Mouse (Mus musculus) brain, embryonic 18.5 days (tissue): ENCODE results near the gene Slc6a18.

Experiments used
- DNase-seq: peaks from one replicate; pipeline ENCODE4 v3.0.0-alpha.2; 2012; ENCODE audit warnings: low read depth, low spot score

Slc6a18 gene

DNA sequence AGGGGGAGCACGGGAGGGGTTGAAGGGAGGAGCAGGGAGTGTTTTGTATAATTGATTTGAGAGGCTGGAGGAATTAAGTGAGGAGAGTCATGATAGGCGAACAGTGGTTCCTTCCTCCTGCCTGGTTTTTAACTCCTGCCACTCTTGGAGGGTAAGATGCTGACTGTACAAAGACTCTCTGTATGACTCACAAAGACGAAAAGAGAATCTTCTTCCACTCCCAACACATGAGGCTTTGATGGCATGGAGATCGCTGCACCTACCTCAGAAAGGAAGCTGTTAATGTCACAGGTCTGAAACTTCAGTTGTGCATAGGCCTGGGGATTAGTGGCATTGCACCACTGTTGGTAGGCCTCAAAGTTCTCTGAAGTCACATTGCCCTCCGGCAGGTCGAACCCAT lies 7.7 kb upstream of the Slc6a18 start:
- DNase-seq, result no peak

DNA sequence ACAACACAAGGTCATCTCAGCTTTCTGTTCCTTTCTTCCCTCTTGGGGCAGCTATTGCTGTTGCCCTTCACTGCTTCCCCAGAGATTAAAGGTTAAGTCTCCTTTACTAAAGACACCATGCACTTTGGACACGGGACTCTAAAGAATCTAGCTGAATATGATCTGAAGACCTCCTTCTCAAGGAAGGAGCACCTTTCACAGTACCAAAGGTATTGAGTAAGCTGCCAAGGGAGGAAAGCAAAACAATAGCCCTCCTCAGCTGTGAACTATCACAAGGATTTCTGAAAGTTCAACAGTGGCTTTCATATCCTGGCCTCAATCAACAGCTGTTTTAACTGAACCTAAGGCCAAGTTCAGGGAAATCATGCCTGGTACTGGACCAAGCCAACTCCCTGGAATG lies 6.6 kb upstream of the Slc6a18 start:
- no peak for DNase-seq

DNA sequence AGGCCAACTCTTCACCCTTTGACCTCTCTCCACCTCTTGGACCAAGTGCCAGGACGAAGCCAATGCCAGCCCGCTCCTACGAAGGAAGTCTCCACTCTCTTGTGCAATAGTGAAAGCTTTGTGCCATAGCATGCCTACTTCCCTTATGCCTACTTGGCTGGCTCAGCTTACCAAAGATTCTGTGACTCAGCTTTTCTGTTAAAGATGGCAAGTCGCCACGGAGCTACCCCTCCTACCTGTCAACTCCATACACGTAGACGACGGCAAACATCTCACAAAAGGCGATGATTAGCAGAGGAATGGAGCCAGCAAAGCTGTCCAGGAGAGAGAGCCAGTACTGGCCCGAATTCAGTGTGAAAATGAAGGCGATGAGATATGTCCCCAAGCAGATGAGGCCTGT lies 5.9 kb upstream of the Slc6a18 start:
- DNase-seq, result no peak

DNA sequence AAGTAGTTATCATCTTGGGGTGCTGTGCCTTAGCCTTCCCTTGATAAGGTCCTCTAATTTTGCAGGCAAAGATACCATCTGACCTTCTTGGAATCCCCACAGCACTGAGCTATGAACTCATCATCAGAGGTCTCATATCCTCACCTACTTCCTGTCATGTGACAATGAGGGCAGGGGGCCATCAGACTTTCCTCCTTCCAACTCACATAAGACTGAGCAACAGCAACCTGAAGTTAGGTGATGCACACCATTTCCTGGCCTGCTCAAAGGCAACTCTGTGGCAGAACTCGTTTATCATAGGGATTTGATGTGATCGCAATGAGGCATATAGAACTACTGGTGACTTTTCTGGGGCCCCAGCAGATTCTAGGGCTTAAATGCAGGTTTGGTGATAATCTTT lies 4.4 kb upstream of the Slc6a18 start:
- no peak for DNase-seq

DNA sequence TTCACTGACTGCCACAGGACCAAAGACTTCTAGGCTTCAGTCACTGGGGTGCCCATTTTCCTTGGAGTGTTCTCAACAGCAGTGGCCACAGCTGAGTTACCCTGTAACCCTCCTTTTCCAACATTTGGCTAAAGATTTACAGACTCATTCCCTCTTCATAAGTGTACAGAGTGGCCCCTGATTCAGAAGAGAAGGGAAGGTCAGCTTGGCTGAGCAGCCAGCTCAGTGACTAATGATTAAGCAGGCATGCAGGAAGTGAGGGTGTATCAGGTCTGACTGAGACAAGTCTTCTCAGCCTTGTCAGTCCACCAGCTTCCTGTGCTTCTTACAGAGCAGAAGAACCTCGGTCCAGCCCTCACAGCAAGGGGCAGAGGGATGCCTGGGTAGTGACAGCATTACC lies 2.6 kb upstream of the Slc6a18 start:
- DNase-seq, result no peak

DNA sequence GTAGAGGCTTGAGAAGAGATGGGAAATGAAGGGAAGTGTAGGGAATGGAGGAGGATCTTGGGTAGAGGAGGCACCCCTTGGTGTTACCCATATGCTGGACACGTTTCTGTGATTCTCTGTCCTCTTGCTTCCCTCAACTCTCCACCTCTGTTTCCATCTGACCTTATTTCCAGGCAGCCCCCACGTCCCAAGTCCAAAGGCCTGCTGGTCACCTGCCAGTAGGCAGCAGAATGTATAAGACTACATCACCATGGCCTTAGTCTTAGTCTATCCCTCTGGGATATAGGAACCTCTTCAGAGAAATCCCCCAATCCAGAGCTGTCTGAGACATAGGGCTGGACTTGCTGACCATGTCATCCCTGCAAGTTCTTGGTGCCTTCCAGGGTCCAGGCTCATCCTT lies 1.5 kb upstream of the Slc6a18 start:
- no peak for DNase-seq

DNA sequence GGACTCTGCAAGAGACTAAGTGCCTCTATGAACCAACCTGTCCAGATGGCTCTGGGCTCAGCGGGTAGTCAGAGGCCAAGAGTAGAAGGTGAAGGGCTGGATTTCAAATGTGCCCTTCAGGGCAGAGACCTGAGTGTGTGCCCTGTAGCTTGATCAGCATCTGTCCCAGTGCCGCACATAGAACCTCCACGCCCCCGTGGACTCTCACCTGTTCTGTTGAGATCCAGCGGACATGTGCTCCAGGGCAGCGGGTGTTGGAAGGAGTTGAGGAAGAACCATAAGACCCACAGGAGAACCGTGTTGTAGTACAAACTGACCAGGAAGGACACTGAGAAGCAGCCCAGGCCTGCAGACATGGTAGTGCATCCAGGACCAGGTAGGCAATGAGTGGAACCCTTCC lies 2.7 kb downstream of the Slc6a18 start:
- DNase-seq, result no peak

DNA sequence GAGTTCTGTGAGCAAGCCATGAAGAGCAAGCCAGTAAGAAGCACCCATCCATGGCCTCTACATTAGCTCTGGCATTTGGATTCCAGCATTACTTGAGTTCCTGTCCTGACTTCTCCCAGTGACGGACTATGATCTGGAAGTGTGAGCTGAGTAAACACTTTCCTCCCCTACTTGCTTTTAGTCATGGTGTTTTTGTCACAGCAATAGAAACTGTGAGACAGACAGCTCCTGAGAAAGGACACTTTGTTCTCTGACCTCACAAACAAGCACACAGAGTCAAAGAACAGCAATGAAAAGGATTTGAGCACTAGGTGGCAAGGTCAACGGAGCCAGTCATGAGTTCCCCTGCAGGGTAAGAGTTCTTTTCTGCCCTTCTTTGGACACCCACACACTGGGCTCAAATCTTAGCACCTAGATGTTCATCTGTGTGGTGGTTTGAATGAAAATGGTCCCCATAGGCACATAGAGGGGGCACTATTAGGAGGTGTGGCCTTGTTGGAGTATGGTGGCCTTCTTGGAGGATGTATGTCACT lies 17.6 kb downstream of the Slc6a18 start:
- no peak for DNase-seq

DNA sequence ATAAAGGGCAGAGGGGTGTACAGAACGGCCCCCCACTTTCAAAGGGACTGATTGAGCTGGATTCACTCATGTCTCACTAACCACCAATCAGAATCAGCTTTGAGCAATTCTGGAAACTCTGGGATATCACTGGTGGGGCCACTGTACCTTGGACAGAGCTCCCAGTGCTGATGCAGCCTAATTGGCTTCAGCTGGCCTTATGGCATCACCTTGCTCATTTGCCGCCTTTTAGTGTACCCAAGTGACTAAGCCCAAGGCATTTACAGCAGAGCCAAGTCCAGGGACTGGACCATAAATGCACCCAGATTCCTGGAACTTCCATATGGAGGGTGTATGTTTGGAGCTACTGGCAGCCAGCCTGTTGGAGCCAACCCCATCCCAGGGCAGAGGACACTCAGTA lies 18.9 kb downstream of the Slc6a18 start:
- DNase-seq, result no peak

DNA sequence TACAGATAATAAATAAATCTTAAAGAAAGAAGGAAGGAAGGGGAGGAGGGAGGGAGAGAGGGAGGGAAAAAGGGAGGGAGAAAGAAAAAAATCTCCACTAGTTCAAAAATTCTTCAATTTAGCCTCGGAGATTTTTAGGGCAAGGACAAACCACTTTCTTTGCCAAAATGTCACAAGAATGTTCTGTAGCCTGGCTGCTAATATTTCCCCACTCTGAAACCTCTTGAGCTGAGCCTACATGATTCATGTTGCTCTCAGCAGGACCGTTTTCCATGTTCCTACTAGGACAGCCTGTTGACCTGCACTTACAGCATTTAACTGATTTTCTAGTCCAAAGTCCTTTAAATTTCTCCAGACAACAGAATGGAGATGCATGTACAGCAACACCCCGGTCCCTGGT lies 22.8 kb downstream of the Slc6a18 start:
- no peak for DNase-seq

DNA sequence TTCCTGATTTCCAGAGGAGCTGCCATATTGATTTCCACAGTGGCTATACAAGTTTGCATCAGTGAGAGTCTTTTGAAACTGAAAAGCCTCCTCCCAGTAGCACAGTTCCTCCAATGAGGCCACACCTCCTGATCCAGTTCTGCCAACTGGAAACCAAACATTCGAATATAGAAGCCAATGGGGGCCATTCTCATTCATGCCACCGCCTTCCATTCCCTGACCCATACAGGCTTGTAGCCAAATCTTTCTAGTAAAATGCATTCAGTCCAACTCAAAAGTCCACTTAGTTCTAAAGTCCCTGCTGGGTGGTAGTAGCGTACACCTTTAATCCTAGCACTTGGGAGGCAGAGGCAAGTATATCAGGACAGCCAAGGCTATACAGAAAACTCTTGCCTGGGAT lies 24.6 kb downstream of the Slc6a18 start:
- no peak for DNase-seq

DNA sequence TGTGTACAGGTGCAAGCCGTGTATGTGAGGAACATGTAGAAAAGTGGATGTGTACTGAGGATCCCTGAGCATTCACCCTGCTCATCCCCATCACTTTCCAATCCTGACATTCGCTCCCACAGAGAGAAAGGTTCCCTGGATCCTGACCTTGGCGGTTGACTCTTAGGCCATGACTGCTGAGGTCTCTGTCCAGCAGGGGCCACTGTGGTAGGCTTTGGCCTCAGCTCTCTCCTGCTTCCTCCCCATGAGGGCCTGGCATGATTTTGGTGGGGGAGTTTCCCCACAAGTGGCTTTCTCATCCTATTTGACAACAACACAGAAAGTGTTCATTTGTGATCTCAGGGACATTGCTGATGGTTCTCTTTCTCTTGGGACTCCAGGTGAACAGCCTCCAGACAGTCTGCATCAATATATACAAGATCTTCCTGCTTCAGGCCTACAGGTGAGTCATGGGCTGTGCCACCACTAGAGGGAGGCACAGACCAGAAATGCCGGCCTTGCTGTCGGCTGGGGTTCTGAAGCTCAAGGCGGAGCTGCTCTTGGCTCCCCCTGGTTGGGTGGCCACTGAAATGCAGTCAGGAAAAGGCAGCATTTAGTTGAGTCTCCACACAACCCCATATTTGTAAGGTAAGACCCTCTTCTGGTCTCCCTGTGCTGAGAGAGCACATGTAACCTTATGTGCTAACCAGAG lies 31.3 kb downstream of the Slc6a18 start:
- no peak for DNase-seq

DNA sequence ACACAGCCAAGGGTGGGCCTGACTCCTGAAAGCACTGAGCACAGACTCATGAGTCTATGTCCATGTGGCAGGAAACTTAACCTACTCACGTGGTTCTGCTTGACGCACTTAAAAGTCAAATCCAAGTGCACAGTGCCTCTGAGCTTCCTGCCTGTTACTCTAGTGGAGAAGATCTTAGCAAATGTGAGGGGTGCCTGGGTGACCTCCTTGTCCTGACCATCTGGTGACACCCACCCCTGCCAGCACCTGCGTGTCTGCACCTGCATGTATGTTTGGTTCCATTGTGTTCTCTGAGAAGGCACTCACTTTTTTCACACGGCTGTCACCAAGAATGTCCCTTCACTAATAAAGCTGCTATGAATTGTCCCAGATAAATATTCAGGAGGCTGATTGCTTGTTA lies 36.5 kb downstream of the Slc6a18 start:
- no peak for DNase-seq

DNA sequence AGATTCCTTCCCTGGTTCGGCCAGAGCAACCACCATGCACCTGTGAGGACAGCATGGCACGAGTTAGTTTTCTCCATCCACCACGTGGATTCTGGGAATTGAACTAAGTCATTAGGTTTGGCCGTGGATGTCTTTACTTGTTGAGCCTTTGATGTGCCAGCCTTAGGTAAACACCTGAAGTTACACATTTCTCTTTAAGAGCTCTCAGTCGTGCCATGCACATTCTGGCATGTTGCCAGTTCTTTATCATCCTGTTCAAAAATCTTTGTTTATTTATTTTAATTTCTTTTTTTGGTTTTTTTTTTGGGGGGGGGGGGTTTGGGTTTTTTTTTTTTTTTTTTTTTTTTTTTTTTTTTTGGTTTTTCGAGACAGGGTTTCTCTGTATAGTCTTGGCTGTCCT lies 40.0 kb downstream of the Slc6a18 start:
- DNase-seq, result no peak

DNA sequence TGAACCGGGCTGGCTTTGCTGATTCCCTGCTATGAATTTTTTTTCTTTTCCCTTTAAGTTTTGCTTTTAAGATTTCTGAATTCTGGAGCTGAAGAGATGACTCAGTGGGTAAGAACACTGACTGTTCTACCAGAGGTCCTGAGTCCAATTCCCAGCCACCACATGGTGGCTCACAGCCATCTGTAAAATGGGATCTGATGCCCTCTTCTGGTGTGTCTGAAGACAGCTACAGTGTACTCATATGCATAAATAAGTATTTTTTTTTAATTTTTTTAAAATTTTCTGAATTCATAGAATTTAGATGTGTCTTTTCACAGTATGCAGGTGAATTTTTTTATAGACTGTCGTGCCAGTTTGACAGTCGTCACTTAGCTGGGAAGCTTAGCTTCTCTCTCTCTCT lies 46.0 kb downstream of the Slc6a18 start:
- no peak for DNase-seq

DNA sequence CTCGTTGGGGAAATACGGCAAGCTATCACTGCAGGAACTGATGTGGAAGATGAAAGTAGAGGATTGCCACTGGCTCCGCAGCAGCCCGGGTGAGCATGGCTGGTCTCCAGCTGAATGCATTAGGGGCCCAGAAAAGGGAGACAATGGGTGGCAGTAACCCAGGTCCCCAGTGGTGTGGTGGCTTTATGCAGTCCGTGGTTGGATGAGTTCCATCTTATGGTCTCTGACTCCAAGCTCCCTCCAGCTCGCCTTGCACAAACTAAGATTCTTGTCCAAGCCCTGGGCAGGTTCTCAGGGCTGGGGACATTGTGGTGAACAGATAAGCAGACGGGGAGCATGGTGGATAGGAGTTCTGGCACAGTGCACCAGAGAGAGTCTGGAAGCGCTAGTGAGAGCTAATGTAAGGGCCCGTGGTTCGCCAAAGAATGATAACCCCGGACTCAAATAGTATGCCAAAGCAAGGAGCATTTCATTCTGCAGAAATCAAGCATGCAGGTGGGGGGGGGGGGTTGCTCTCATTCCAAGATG lies 49.2 kb downstream of the Slc6a18 start:
- no peak for DNase-seq

DNA sequence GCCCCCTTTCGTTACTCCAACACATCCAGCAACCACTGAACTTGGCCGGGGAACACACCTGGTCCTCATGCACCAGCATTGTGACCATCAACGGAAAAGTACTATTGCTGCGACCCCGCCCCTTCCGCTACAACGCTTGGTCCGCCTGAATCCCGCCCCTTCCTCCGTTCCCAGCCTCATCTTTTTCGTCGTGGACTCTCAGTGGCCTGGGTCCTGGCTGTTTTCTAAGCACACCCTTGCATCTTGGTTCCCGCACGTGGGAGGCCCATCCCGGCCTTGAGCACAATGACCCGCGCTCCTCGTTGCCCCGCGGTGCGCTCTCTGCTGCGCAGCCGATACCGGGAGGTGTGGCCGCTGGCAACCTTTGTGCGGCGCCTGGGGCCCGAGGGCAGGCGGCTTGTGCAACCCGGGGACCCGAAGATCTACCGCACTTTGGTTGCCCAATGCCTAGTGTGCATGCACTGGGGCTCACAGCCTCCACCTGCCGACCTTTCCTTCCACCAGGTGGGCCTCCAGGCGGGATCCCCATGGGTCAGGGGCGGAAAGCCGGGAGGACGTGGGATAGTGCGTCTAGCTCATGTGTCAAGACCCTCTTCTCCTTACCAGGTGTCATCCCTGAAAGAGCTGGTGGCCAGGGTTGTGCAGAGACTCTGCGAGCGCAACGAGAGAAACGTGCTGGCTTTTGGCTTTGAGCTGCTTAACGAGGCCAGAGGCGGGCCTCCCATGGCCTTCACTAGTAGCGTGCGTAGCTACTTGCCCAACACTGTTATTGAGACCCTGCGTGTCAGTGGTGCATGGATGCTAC lies 50.9 kb downstream of the Slc6a18 start, which contains the start of gene Tert:
Gene Tert (plus strand): TSS at position 167 of the 805 bp plus-strand sequence.
- no peak for DNase-seq

DNA sequence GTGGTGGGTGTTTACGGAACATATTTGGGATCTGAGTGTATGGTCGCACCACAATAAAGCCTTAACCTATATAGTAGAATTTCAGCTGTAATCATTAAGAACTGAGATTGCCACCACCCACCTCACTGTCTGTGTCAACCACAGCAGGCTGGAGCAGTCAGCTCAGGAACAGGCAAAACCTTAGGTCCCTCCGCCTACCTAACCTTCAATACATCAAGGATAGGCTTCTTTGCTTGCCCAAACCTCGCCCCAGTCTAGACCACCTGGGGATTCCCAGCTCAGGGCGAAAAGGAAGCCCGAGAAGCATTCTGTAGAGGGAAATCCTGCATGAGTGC lies 51.4 kb downstream of the Slc6a18 start:
- DNase-seq, result no peak

DNA sequence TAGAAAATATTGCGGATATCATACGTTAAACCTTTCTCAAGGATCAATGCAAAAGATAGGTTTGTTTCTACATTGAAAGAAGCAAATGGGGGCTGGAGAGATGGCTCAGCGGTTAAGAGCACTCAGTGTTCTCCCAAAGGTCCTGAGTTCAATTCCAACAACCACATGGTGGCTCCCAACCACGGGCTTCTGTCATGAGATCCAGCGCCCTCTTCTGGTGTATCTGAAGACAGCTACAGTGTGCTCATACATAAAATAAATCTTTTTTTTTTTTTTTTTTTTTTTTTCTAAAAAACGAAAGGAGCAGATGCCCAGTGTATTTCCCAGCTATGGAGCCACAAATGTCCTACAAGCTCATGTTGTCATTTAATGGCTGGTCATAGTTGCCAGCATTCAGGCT lies 57.2 kb downstream of the Slc6a18 start:
- DNase-seq, result no peak

DNA sequence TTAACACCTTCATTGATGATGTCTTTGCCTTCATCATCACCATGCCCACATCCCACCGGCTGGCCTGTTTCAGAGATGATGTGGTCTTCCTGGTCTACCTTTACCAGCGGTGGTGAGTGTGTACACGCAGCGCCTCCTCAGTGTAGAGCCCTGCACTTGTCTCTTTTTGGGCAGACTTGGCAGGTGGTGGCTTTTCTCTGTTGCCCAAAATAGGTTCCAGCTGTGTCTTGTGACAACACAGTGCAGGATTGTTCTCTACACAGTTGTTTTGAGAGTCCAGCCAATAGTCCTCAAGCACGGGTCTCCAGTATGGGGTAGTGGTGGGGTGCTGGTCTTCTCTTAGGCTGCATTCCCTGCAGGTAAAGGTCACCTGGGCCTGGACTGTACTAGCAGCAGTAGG lies 59.4 kb downstream of the Slc6a18 start:
- no peak for DNase-seq
